Mouse (Mus musculus) ES-E14 (cell line): ENCODE data around the gene Srrd. TPM values are rescaled to one million over a fixed set of nuclear protein-coding genes. Genes with fewer than 3 reads are reported as not detected.

Experiments used
- DNase-seq: peaks from one replicate; pipeline ENCODE4 v3.0.0-alpha.2; 2013; ENCODE audit warnings: low read depth, low spot score
- H3K27ac ChIP-seq: 2 replicates; pipeline ENCODE4 v1.5.1; 2012; ENCODE audit warnings: low read depth, mild to moderate bottlenecking, low read length, moderate library complexity, mixed read lengths; ENCODE audit not compliant: poor library complexity, insufficient read depth, severe bottlenecking
- H3K36me3 ChIP-seq: 2 replicates; pipeline ENCODE4 v1.6.1; 2012; ENCODE audit warnings: mild to moderate bottlenecking, low read length, moderate library complexity, mixed read lengths; ENCODE audit not compliant: control insufficient read depth, poor library complexity, insufficient read depth, severe bottlenecking
- H3K4me1 ChIP-seq, 2 experiments: fragments of 150-350 bp in 1 of 2; sonication (generic) in 1 of 2; 2 replicates each; pipeline ENCODE4 v1.6.1; 2012; ENCODE audit warnings: low read length in 2 of 2, mild to moderate bottlenecking in 1 of 2, mixed read lengths in 1 of 2; ENCODE audit not compliant: control insufficient read depth in 2 of 2, insufficient read depth in 2 of 2, poor library complexity in 1 of 2
- H3K4me3 ChIP-seq, 2 experiments: fragments of 150-350 bp in 1 of 2; sonication (generic) in 1 of 2; 2 replicates each; pipeline ENCODE4 v1.5.1; 2012; ENCODE audit warnings: low read length in 2 of 2, low read depth in 1 of 2, mild to moderate bottlenecking in 1 of 2, mixed read lengths in 1 of 2; ENCODE audit not compliant: insufficient read depth in 1 of 2, poor library complexity in 1 of 2, severe bottlenecking in 1 of 2
- H3K9ac ChIP-seq: 2 replicates; pipeline ENCODE4 v1.6.1; 2012; ENCODE audit warnings: low read depth, mild to moderate bottlenecking, low read length, mixed read lengths; ENCODE audit not compliant: poor library complexity, insufficient read depth, severe bottlenecking
- H3K9me3 ChIP-seq: fragments of 150-350 bp; sonication (generic); 2 replicates; pipeline ENCODE4 v1.6.1; 2012; ENCODE audit warnings: low read depth, mild to moderate bottlenecking, low read length; ENCODE audit not compliant: control insufficient read depth, insufficient read depth
- CHD2 ChIP-seq: IDR thresholded peaks from 2 replicates; pipeline ENCODE4 v1.6.1; 2014; ENCODE audit warnings: mild to moderate bottlenecking, low read depth, low read length, inconsistent platforms
- HCFC1 ChIP-seq: IDR thresholded peaks from 2 replicates; pipeline ENCODE4 v1.6.1; 2012; ENCODE audit warnings: low read length, inconsistent platforms, borderline replicate concordance; ENCODE audit not compliant: insufficient read depth
- MAFK ChIP-seq: IDR thresholded peaks from 2 replicates; pipeline ENCODE4 v1.6.1; 2014; ENCODE audit warnings: mild to moderate bottlenecking, low read depth, low read length, inconsistent platforms; ENCODE audit not compliant: insufficient read depth
- ZC3H11A ChIP-seq: IDR thresholded peaks from 2 replicates; pipeline ENCODE4 v1.6.1; 2012; ENCODE audit warnings: low read depth, mild to moderate bottlenecking, inconsistent platforms, low read length, borderline replicate concordance
- ZNF384 ChIP-seq: IDR thresholded peaks from 2 replicates; pipeline ENCODE4 v1.6.1; 2012; ENCODE audit warnings: low read depth, low read length, inconsistent platforms
- in situ Hi-C, 2 experiments: fragments of 600-800 bp; cut with MboI; formaldehyde crosslinking; loops; one replicate each; pipeline ENCODE4 v1.15.1; 2025; ENCODE audit warnings: low sequenced_read_pairs in 2 of 2, inconsistent platforms in 1 of 2; ENCODE audit not compliant: unreplicated experiment in 2 of 2
- total RNA-seq: library from RNA; depleted of rRNA; stranded (reverse); fragments of 300-350 nt; gene quantifications from 2 replicates; pipeline ENCODE4 v1.2.3, GENCODE M21; 2012

The Srrd gene
- total RNA-seq, 1 experiment: 25.8 TPM

DNA sequence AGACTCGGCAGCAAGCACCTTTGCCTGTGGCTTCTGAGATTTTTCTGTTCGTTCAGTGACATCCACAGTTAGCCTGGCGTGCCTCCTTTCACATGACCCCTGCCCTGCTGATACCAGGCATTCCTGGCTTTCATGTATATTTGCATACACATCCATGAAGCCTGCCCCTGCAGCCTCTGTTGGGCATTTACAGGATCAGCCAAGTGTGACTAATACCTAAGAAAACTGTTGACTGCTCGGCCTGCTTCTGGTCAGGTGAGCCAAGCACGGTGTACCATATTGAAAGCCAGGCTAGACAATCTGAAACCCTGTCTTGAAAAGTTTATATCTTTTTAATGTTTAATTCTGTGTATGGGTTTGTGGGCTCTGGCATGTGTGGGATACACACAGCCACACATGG, 26.4 kb downstream of the Srrd start:
- Histone ChIP-seq H3K9me3 (no peaks in the 10 kb centered on the region), H3K9ac (no peak overlapping the region), H3K4me1 (peaks cover 0 to 4% of the 10 kb centered on the region in 2 experiments; a peak in 2 of 4 replicates), H3K36me3 (peaks cover 4% of the 10 kb centered on the region), H3K27ac (no peak overlapping the region), H3K4me3 (no peak overlapping the region)
- in situ Hi-C loops: no loop called here
- TF ChIP-seq ZNF384 (no peak), ZC3H11A (no peak), CHD2 (no peak), HCFC1 (no peak), MAFK (no peak)
- no peak for DNase-seq

DNA sequence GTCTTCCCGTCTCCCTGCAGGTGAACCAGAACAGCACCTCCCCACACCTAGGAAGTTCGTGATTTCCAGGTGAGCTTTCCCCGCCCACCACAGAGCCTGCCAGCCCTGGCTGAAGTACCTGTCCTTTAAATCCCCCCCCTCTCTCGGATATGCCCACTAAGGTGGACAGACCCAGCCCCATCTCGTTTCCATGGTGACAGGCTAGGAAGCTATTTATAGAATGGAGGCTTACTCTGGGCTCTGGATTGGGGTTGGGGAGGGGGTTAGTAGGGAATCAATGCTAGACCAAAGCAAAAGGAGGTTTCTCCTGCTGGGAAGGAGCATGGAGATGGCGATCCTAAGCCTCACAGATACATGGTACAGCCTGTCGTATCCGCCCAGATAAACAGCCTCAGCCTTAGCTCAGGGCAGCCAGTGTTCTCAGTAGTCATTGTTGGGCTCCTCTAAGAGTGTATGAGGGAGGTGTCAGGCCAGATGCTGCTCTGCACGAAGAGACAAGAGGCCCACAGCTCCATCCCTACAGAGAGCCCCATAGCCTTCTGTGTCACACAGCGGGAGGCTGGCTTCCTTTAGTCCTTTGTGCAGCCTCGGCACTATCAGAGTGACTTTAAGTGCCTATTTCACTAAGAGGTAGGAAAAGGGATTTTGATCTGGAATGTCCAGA, 29.5 kb downstream of the Srrd start:
- no peak overlapping the region for H3K4me3 ChIP-seq
- DNase-seq: no peak
- no peak for TF ChIP-seq ZNF384
- no peak for TF ChIP-seq CHD2
- TF ChIP-seq MAFK: no peak
- no peak for TF ChIP-seq ZC3H11A
- TF ChIP-seq HCFC1: no peak
- no peaks in the 10 kb centered on the region; a peak in 1 of 4 replicates for H3K4me1 ChIP-seq
- no peaks in the 10 kb centered on the region for H3K9me3 ChIP-seq
- peaks cover 23% of the 10 kb centered on the region for H3K36me3 ChIP-seq
- no peak overlapping the region for H3K9ac ChIP-seq
- no peak overlapping the region for H3K27ac ChIP-seq
- in situ Hi-C loops: no loop called here

DNA sequence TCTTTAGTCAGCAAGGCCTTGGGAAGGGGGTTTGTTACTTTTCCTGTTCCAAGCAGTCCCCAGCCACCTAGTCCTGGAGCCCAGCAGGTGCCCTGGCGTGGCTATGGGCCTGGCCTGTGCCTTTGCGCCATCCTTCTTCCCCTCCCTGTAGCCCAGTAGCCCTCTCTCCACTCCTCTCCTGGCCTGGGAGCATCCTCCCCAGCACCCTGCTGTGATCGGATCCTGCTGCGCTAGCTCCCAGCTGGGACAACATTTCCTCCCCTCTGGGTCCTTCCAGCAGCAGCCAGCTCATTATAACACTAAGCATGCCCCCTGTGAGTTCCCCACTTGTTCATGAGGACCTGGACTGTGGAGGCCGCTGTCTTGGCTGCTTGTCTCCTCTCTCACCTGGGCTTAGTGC, 37.0 kb downstream of the Srrd start:
- TF ChIP-seq HCFC1 (no peak), ZC3H11A (no peak), CHD2 (no peak), ZNF384 (no peak), MAFK (no peak)
- no peak for DNase-seq
- H3K27ac ChIP-seq: no peak overlapping the region
- no peak overlapping the region for H3K4me3 ChIP-seq
- peaks cover 21% of the 10 kb centered on the region for H3K36me3 ChIP-seq
- H3K4me1 ChIP-seq: peaks cover 0 to 5% of the 10 kb centered on the region in 2 experiments; a peak in 1 of 4 replicates
- in situ Hi-C loops: no loop called here
- no peaks in the 10 kb centered on the region for H3K9me3 ChIP-seq
- no peak overlapping the region for H3K9ac ChIP-seq

DNA sequence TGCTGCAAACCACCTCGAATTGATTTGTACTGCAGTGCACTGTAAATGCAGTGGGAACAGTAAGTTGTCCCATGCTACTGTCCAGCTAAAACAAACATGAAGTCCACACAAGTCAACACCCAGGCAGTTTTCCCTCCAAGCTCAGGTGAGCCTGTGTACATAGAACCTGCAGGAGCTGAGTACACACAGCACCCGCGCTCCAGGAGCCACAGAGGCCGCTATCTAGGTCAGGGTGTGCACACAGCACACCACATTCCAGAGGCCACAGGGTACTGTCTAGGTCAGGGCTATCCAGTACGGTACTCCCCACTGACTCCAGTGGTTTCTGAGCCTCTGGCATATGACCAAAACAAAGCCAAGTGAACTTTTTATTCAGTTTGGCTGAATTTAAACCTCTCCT, 40.5 kb downstream of the Srrd start:
- H3K4me1 ChIP-seq: peaks cover 5 to 21% of the 10 kb centered on the region in 2 experiments; a peak in 3 of 4 replicates
- H3K4me3 ChIP-seq: no peak overlapping the region
- H3K36me3 ChIP-seq: peaks cover 6% of the 10 kb centered on the region; the same call in 1 of the 2 replicates
- in situ Hi-C loops: no loop called here
- no peak for DNase-seq
- no peaks in the 10 kb centered on the region for H3K9me3 ChIP-seq
- no peak overlapping the region for H3K9ac ChIP-seq
- no peak for TF ChIP-seq ZNF384
- TF ChIP-seq HCFC1: no peak
- no peak for TF ChIP-seq MAFK
- no peak for TF ChIP-seq CHD2
- TF ChIP-seq ZC3H11A: no peak
- H3K27ac ChIP-seq: no peak overlapping the region
